20 mouse cellular contexts compared by ENCODE assay signal in genomic region chr16:30425980-30426379, GRCm38 (mm10). TPM values are rescaled to one million over a fixed set of nuclear protein-coding genes. Genes with fewer than 3 reads are reported as not detected.
A peak's percentile ranks its signal among the peaks of the same experiment; 100 is the strongest.
DNase-seq lines count a peak whose midpoint lies in the region; ATAC-seq and TF ChIP-seq lines count a peak whose summit lies in the region.
"Had no signal": no experiment of that assay in that cellular context is flagged by ENCODE, and none has a peak within 500 bp of the region (broad histone marks: within the 10 kb centered on the region; RNA-seq: fewer than 3 reads in every experiment).

No protein-coding gene starts in this region.

- 8% methylated on average over 1 of the region's 1 CpGs for WGBS in liver, embryonic 14.5 days (ENCODE audit: insufficient replicate concordance)

- no peak overlapping the region for H3K9ac ChIP-seq in liver, embryonic 14.5 days (replicated peaks)
- H3K9ac ChIP-seq: forebrain, embryonic 12.5 days; hindbrain, embryonic 13.5 days; midbrain, embryonic 13.5 days; neural tube, embryonic 12.5 days had no signal

- H3K27me3 ChIP-seq in liver, embryonic 14.5 days (ENCODE audit: control insufficient read depth, insufficient read depth, low read length) = no peaks in the 10 kb centered on the region
- H3K27me3 ChIP-seq in myocyte (ENCODE audit: control insufficient read depth, insufficient read depth, insufficient read length) = no peaks in the 10 kb centered on the region
- H3K27me3 ChIP-seq: forebrain, embryonic 12.5 days; hindbrain, embryonic 13.5 days; midbrain, embryonic 13.5 days; neural tube, embryonic 12.5 days had no signal

- no peak overlapping the region for H3ac ChIP-seq in myocyte (ENCODE audit: control insufficient read depth, insufficient read length)

- H3K27ac ChIP-seq in liver, embryonic 14.5 days = no peak overlapping the region
- H3K27ac ChIP-seq in layer of hippocampus, adult 2 months = no peak overlapping the region
- H3K27ac ChIP-seq: embryonic facial prominence, embryonic 10.5 days; forebrain, embryonic 12.5 days; hindbrain, embryonic 13.5 days; limb, embryonic 10.5 days; midbrain, embryonic 13.5 days; neural tube, embryonic 12.5 days had no signal

- no peak overlapping the region for H3K4me3 ChIP-seq in liver, embryonic 14.5 days (ENCODE audit: insufficient read depth in 1 of 2, low read depth in 2 of 2, low read length in 2 of 2)
- no peak overlapping the region for H3K4me3 ChIP-seq in myocyte
- H3K4me3 ChIP-seq in layer of hippocampus, adult 2 months = no peak overlapping the region
- H3K4me3 ChIP-seq: embryonic facial prominence, embryonic 10.5 days; forebrain, embryonic 12.5 days; hindbrain, embryonic 13.5 days; limb, embryonic 10.5 days; midbrain, embryonic 13.5 days; neural tube, embryonic 12.5 days had no signal

- TF ChIP-seq EP300 in liver, embryonic 14.5 days (IDR thresholded peaks at IDR 0.05; ENCODE audit: low read depth) = peak; percentile 50

- peak; percentile 79 for ATAC-seq in erythroblast, adult 5-6 weeks (replicated peaks; ENCODE audit: low FRiP score, poor library complexity, severe bottlenecking)
- peak; percentile 87 for ATAC-seq in liver, embryonic 14.5 days (ENCODE audit: insufficient read depth)
- no peak for ATAC-seq in granulocyte monocyte progenitor cell, adult 5-6 weeks (replicated peaks; ENCODE audit: poor library complexity, severe bottlenecking)
- ATAC-seq: lung, postnatal 0 days; midbrain, embryonic 13.5 days had no signal

- H3K36me3 ChIP-seq in liver, embryonic 14.5 days (replicated peaks; ENCODE audit: control insufficient read depth, insufficient read depth, low read depth) = no peaks in the 10 kb centered on the region
- H3K36me3 ChIP-seq in myocyte (ENCODE audit: control insufficient read depth, insufficient read depth) = no peaks in the 10 kb centered on the region
- H3K36me3 ChIP-seq: embryonic facial prominence, embryonic 10.5 days; forebrain, embryonic 12.5 days; hindbrain, embryonic 13.5 days; limb, embryonic 10.5 days; midbrain, embryonic 13.5 days; neural tube, embryonic 12.5 days had no signal

- H3K4me1 ChIP-seq in liver, embryonic 14.5 days (replicated peaks; ENCODE audit: control insufficient read depth in 2 of 2, insufficient read depth in 2 of 2, low read length in 1 of 2) = peaks cover 12 to 37% of the 10 kb centered on the region in 2 experiments
- H3K4me1 ChIP-seq: embryonic facial prominence, embryonic 10.5 days; forebrain, embryonic 12.5 days; hindbrain, embryonic 13.5 days; limb, embryonic 10.5 days; midbrain, embryonic 13.5 days; neural tube, embryonic 12.5 days had no signal

- no peak for TF ChIP-seq CTCF in liver, embryonic 14.5 days (IDR thresholded peaks at IDR 0.05; ENCODE audit: low read depth)
- TF ChIP-seq CTCF in layer of hippocampus, adult 2 months (conservative IDR thresholded peaks at IDR 0.05) = no peak

- H3K4me2 ChIP-seq in liver, embryonic 14.5 days (ENCODE audit: low read depth) = no peak overlapping the region
- H3K4me2 ChIP-seq in myocyte (ENCODE audit: low read depth) = no peak overlapping the region
- H3K4me2 ChIP-seq: forebrain, embryonic 12.5 days; hindbrain, embryonic 13.5 days; midbrain, embryonic 13.5 days; neural tube, embryonic 12.5 days had no signal

- H3K79me2 ChIP-seq in myocyte (ENCODE audit: control insufficient read depth, insufficient read depth) = no peaks in the 10 kb centered on the region

- no peak for TF ChIP-seq POLR2A in myocyte (IDR thresholded peaks at IDR 0.05; ENCODE audit: insufficient read length, low read depth)

- peak; percentile 18 for DNase-seq in R1 (ENCODE audit: low read depth, low spot score)
- peak; percentile 50 to 72 (median 63) for DNase-seq in liver, embryonic 14.5 days (ENCODE audit: low read depth in 3 of 3, low spot score in 3 of 3)
- DNase-seq in layer of hippocampus, adult 2 months (ENCODE audit: low spot score in 2 of 2) = no peak
- no peak for DNase-seq in thymus, postnatal 4 days
- DNase-seq: B cell, adult 2 months; cerebellum, adult 2 months; gastrocnemius, postnatal 36 days; kidney, adult 11 months; retina, postnatal 1 day; thymus, postnatal 14 days had no signal

- H3K9me3 ChIP-seq in liver, embryonic 14.5 days (ENCODE audit: control insufficient read depth, low read length) = no peaks in the 10 kb centered on the region
- H3K9me3 ChIP-seq: embryonic facial prominence, embryonic 10.5 days; forebrain, embryonic 12.5 days; hindbrain, embryonic 13.5 days; limb, embryonic 10.5 days; midbrain, embryonic 13.5 days; neural tube, embryonic 12.5 days had no signal

TF ChIP-seq in myocyte, 11 proteins besides CTCF, POLR2A, EP300 and RAD21:
- TF ChIP-seq TCF12 (IDR thresholded peaks at IDR 0.05; ENCODE audit: insufficient read depth, poor library complexity, severe bottlenecking) (peak; percentile 22), MYOG (IDR thresholded peaks at IDR 0.05; ENCODE audit: control insufficient read depth in 1 of 3, insufficient read depth in 1 of 3, insufficient read length in 2 of 3, low read depth in 2 of 3) (peak in 1 of 3 experiments; percentile 66), MYOD1 (IDR thresholded peaks at IDR 0.05; ENCODE audit: control insufficient read depth in 1 of 3, insufficient read length in 2 of 3, low read depth in 2 of 3) (peak in 2 of 3 experiments; percentile 25 to 76), MAX (IDR thresholded peaks at IDR 0.05; ENCODE audit: low read depth) (no peak)

RNA-seq across cellular contexts. Expression of gene Atp13a3, which starts 20.2 kb away (rescaled TPM):
- 46.4 and 64.9 TPM in 2 replicates for total RNA-seq in erythroblast, adult 5-6 weeks (2015; ENCODE audit: low replicate concordance)
- total RNA-seq in erythroblast, adult 5-6 weeks (2017; ENCODE audit: low replicate concordance) = 36.7 and 38.2 TPM in 2 replicates
- 11.7 and 14.8 TPM in 2 replicates for polyA plus RNA-seq in liver, embryonic 14.5 days (2012; rRNA removed)
- 8.7 and 10.7 TPM in 2 replicates for polyA plus RNA-seq in liver, embryonic 14.5 days (2014; fragmentation: Nextera tagmentation; extraction: Ambion mirVana)
- polyA plus RNA-seq in myocyte (2012; fragmentation: generic; extraction: Trizol) = 53.4 TPM
- 87.1 and 94.5 TPM in 2 replicates for total RNA-seq in granulocyte monocyte progenitor cell, adult 5-6 weeks (2014; fragmentation: Nextera tagmentation)
- 74.9 and 93.0 TPM in 2 replicates for total RNA-seq in granulocyte monocyte progenitor cell, adult 5-6 weeks (2017)
- total RNA-seq in layer of hippocampus, adult 2 months (2021) = 10 to 100 TPM; 68.2 to 72.4 TPM

Comparison
In these comparisons a context has a peak if more than half of its experiments do, and no peak if none do; other contexts are left out.
1. DNase-seq: peak in R1 (single experiment) and liver, embryonic 14.5 days (3 of 3); none in layer of hippocampus, adult 2 months (0 of 2) and thymus, postnatal 4 days (single experiment).